Mouse (Mus musculus) embryonic facial prominence, embryonic 11.5 days (tissue): ENCODE measurements around the gene Fbxo34. TPM values are rescaled to one million over a fixed set of nuclear protein-coding genes. Genes with fewer than 3 reads are reported as not detected.

Source experiments
- ATAC-seq: fragments of 200-750 bp; cut with Nextera tagmentation; replicated peaks from 2 replicates; pipeline ENCODE4 v1.8.0; 2017; ENCODE audit warnings: low read depth; ENCODE audit not compliant: insufficient number of reproducible peaks, low FRiP score, low TSS enrichment
- DNase-seq: peaks from one replicate; pipeline ENCODE4 v3.0.0-alpha.2; 2015; ENCODE audit warnings: low spot score
- H3K27ac ChIP-seq: fragments of 300-500 bp; sonication (generic); replicated peaks from 2 replicates; pipeline ENCODE4 v1.5.1; 2014; ENCODE audit warnings: mild to moderate bottlenecking, low read depth, low read length, control low read depth
- H3K27me3 ChIP-seq: fragments of 300-500 bp; sonication (generic); 2 replicates; pipeline ENCODE4 v1.6.1; 2014; ENCODE audit warnings: mild to moderate bottlenecking, low read length, moderate library complexity, mixed read lengths; ENCODE audit not compliant: control insufficient read depth, insufficient read depth
- H3K36me3 ChIP-seq: fragments of 300-500 bp; sonication (generic); replicated peaks from 2 replicates; pipeline ENCODE4 v1.6.1; 2014; ENCODE audit warnings: low read depth, mild to moderate bottlenecking, low read length, moderate library complexity, mixed read lengths; ENCODE audit not compliant: control insufficient read depth, insufficient read depth
- H3K4me1 ChIP-seq: fragments of 300-500 bp; sonication (generic); 2 replicates; pipeline ENCODE4 v1.6.1; 2014; ENCODE audit warnings: low read length, mixed read lengths; ENCODE audit not compliant: control insufficient read depth, insufficient read depth
- H3K4me2 ChIP-seq: fragments of 300-500 bp; sonication (generic); 2 replicates; pipeline ENCODE4 v1.6.1; 2014; ENCODE audit warnings: low read depth, mild to moderate bottlenecking, control low read depth, low read length, moderate library complexity
- H3K4me3 ChIP-seq: fragments of 300-500 bp; sonication (generic); 2 replicates; pipeline ENCODE4 v1.5.1; 2014; ENCODE audit warnings: low read depth, low read length, control low read depth
- H3K9ac ChIP-seq: fragments of 300-500 bp; sonication (generic); replicated peaks from 2 replicates; pipeline ENCODE4 v1.6.1; 2014; ENCODE audit warnings: mild to moderate bottlenecking, control low read depth, low read length
- H3K9me3 ChIP-seq: fragments of 300-500 bp; sonication (generic); replicated peaks from 2 replicates; pipeline ENCODE4 v1.6.1; 2016; ENCODE audit warnings: mild to moderate bottlenecking, low read length, inconsistent platforms, mixed read lengths; ENCODE audit not compliant: control insufficient read depth
- WGBS: fragments of 180-500 bp; shearing (Covaris S2); extraction: QIAGEN DNeasy Blood & Tissue Kit; methylation state at CpG from one replicate; pipeline ENCODE4 v1.1.7; 2014; 5-methylcytosine and 5-hydroxymethylcytosine counted together
- polyA plus RNA-seq: library from polyadenylated mRNA; unstranded; fragments of >200 nt; fragmentation: Nextera tagmentation; extraction: Ambion mirVana; gene quantifications from 2 replicates; pipeline ENCODE4 v1.2.1, GENCODE M21; 2014

Fbxo34 gene
- polyA plus RNA-seq, 1 experiment from 2014 or later = 22.8 TPM

DNA sequence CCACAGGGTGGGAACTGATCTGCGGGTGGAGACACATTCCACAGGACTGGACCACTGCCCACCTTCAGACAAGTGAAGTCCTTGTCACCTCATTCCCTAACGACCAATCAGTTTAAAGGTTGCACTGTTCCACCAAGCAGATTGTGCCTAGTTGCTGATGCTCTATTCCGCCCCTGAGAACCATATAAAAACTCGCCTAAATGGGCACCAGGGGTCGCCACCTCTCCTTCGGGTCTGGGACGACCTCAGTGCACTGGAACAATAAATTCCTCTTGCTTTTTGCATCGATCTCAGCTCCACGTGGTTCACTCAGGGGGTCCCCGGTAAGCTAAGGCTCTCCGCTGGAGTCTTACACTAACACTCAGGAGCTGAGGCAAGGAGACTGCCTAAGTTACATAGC lies 124.5 kb downstream of the Fbxo34 start:
- Histone ChIP-seq H3K4me1 (no peaks in the 10 kb centered on the region), H3K4me3 (no peak overlapping the region), H3K9me3 (no peaks in the 10 kb centered on the region), H3K4me2 (no peak overlapping the region), H3K9ac (no peak overlapping the region), H3K27me3 (no peaks in the 10 kb centered on the region), H3K36me3 (no peaks in the 10 kb centered on the region), H3K27ac (no peak overlapping the region)
- ATAC-seq (no peak), DNase-seq (no peak)
- 74% methylated on average over 11 of the region's 11 CpGs for WGBS

- no peaks in the 10 kb centered on the region for H3K27me3 ChIP-seq
- no peak overlapping the region for H3K27ac ChIP-seq
- no peak overlapping the region for H3K4me3 ChIP-seq
- H3K36me3 ChIP-seq = no peaks in the 10 kb centered on the region
- no peaks in the 10 kb centered on the region for H3K9me3 ChIP-seq
- ATAC-seq (no peak), DNase-seq (no peak)
- 53% methylated on average over 4 of the region's 4 CpGs for WGBS
- no peaks in the 10 kb centered on the region for H3K4me1 ChIP-seq
- H3K9ac ChIP-seq = no peak overlapping the region
- no peak overlapping the region for H3K4me2 ChIP-seq
Measured at GRCm38 (mm10) chr14:47576687-47577086, 126.5 kb downstream of the Fbxo34 start.

GRCm38 (mm10) chr14:47578086-47578485 lies 127.9 kb downstream of the Fbxo34 start:
- Histone ChIP-seq H3K9me3 (no peaks in the 10 kb centered on the region), H3K4me1 (no peaks in the 10 kb centered on the region), H3K27me3 (no peaks in the 10 kb centered on the region), H3K4me2 (no peak overlapping the region), H3K27ac (no peak overlapping the region), H3K9ac (no peak overlapping the region), H3K36me3 (no peaks in the 10 kb centered on the region), H3K4me3 (no peak overlapping the region)
- 94% methylated on average over 2 of the region's 2 CpGs for WGBS
- DNase-seq = no peak
- ATAC-seq = no peak

DNA sequence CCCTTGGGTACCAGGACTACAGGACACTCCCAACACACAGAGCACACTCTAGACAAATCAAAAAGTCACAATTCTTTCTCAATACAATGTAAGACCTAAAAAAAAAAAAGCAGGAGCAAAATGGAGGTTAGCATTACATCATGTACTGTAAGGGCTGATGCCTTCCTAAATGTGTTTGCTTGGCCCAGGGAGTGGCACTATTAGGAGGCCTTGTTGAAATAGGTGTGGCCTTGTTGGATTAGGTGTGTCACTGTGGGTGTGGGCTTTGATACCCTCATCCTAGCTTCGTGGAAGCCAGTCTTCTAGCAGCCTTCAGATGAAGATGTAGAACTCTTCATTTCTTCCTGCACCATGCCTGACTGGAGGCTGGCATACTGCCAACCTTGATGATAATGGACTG lies 131.1 kb downstream of the Fbxo34 start:
- 54% methylated on average over 1 of the region's 1 CpGs for WGBS
- no peak overlapping the region for H3K27ac ChIP-seq

More for the DNA sequence above, 131.1 kb downstream of the Fbxo34 start:
- H3K27me3 ChIP-seq = no peaks in the 10 kb centered on the region
- no peaks in the 10 kb centered on the region for H3K36me3 ChIP-seq
- ATAC-seq (no peak), DNase-seq (no peak)
- no peaks in the 10 kb centered on the region for H3K4me1 ChIP-seq
- no peak overlapping the region for H3K9ac ChIP-seq
- H3K4me2 ChIP-seq = no peak overlapping the region
- H3K9me3 ChIP-seq = no peaks in the 10 kb centered on the region
- H3K4me3 ChIP-seq = no peak overlapping the region

Other genes starting within 250 kb of the Fbxo34 start
- 52.5 and 52.8 TPM in 2 replicates for gene Wdhd1, start 173.6 kb upstream of the Fbxo34 start, polyA plus RNA-seq
- gene Socs4, start 173.5 kb upstream of the Fbxo34 start, polyA plus RNA-seq = 5.7 and 7.8 TPM in 2 replicates
- 104 and 106 TPM in 2 replicates for gene Mapk1ip1l, start 152.2 kb upstream of the Fbxo34 start, polyA plus RNA-seq
- 1.5 and 1.7 TPM in 2 replicates for gene Lgals3, start 82.7 kb upstream of the Fbxo34 start, polyA plus RNA-seq
- 65.2 and 76.5 TPM in 2 replicates for gene Dlgap5, start 32.0 kb upstream of the Fbxo34 start, polyA plus RNA-seq
- gene Atg14, start 120.2 kb downstream of the Fbxo34 start, polyA plus RNA-seq = 18.9 and 19.6 TPM in 2 replicates
- gene Ktn1, start 198.0 kb downstream of the Fbxo34 start, polyA plus RNA-seq = 70.8 and 86.6 TPM in 2 replicates